Mouse (Mus musculus): ENCODE data around the gene Cyp46a1. TPM values are rescaled to one million over a fixed set of nuclear protein-coding genes. Genes with fewer than 3 reads are reported as not detected.

The Cyp46a1 gene
- total and polyA plus RNA-seq, 3 experiments, result not detected

DNA sequence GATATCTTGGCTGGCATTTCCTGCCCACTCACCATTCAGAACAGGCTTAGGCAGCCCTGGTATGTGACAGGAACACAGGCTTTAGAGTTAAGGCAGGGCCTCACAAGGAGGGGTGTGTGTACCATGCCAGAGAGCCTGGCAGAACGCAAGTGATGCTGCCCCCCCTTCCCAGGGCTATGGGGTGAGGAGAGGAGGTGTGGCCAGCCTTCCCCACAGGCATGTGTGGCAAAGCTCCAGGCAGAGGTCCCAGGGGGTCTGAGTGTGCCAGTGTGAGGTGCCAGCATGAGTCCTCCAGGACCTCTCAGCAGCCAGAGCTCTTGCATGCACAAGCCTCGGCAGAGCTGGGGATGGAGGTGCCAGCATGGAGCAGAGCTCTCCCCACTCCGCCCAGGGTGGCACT is 39.6 kb upstream of the Cyp46a1 start:
- Histone ChIP-seq H3K9ac (ENCODE audit: insufficient read depth, low read depth) (no peak overlapping the region), H3K4me3 (replicated peaks in 1 of 3; ENCODE audit: low read depth in 2 of 3, low read length in 2 of 3, poor library complexity in 1 of 3) (no peak overlapping the region), H3K9me3 (replicated peaks; ENCODE audit: low read length) (peaks cover 2% of the 10 kb centered on the region), H3K79me2 (replicated peaks; ENCODE audit: control insufficient read depth, extremely low read depth, insufficient read depth, poor library complexity, severe bottlenecking) (no peaks in the 10 kb centered on the region), H3K4me1 (ENCODE audit: control insufficient read depth in 1 of 2, insufficient read depth in 2 of 2) (peaks cover 0 to 16% of the 10 kb centered on the region in 2 experiments; a peak in 2 of 4 replicates), H3K4me2 (ENCODE audit: insufficient read depth, low read depth, poor library complexity, severe bottlenecking) (no peak overlapping the region), H3K27me3 (replicated peaks) (peaks cover 6% of the 10 kb centered on the region), H3K36me3 (replicated peaks in 1 of 2; ENCODE audit: control insufficient read depth in 1 of 2, insufficient read depth in 1 of 2, low read length in 1 of 2) (no peaks in the 10 kb centered on the region), H3K27ac (ENCODE audit: insufficient read depth, low read depth) (no peak overlapping the region)
- dilution Hi-C loops (cut with MboI; ENCODE audit: extremely low pct_ligation_motif_present, extremely low pct_unique_long_range_greater_than_20kb, low sequenced_read_pairs) (no loop called here), in situ Hi-C loops (cut with MboI; ENCODE audit: low pct_ligation_motif_present, low pct_unique_long_range_greater_than_20kb, low sequenced_read_pairs) (loop anchor here (5.0 kb wide), 1 partner anchor 77 kb away; no protein-coding TSS in a partner anchor)
- TF ChIP-seq RAD21 (IDR thresholded peaks at IDR 0.05; ENCODE audit: low read depth, low read length), result no peak
- TF ChIP-seq JUND (conservative IDR thresholded peaks at IDR 0.05; ENCODE audit: low read depth, low read length), result no peak
- no peak for TF ChIP-seq ZKSCAN1 (IDR thresholded peaks at IDR 0.05; ENCODE audit: borderline replicate concordance, low read depth, low read length)
- TF ChIP-seq KAT2A (IDR thresholded peaks at IDR 0.05; ENCODE audit: insufficient replicate concordance, low read length), result no peak
- TF ChIP-seq ZMIZ1 (IDR thresholded peaks at IDR 0.05; ENCODE audit: low read depth, low read length), result no peak
- no peak for TF ChIP-seq CHD2 (IDR thresholded peaks at IDR 0.05; ENCODE audit: low read length)
- TF ChIP-seq MEF2A (IDR thresholded peaks at IDR 0.05; ENCODE audit: borderline replicate concordance, low read depth, low read length), result no peak
- TF ChIP-seq MAFK (IDR thresholded peaks at IDR 0.05; ENCODE audit: insufficient replicate concordance, low read length), result no peak
- TF ChIP-seq EP300 (IDR thresholded peaks at IDR 0.05; ENCODE audit: low read length), result no peak
- no peak for TF ChIP-seq SIN3A (IDR thresholded peaks at IDR 0.05; ENCODE audit: low read length)
- TF ChIP-seq UBTF (IDR thresholded peaks at IDR 0.05; ENCODE audit: low read depth, low read length), result no peak
- no peak for TF ChIP-seq E2F4 (IDR thresholded peaks at IDR 0.05; ENCODE audit: insufficient replicate concordance, low read depth, low read length)
- no peak for TF ChIP-seq SMC3 (IDR thresholded peaks at IDR 0.05; ENCODE audit: low read depth, low read length)
- no peak for TF ChIP-seq MAZ (IDR thresholded peaks at IDR 0.05; ENCODE audit: low read depth, low read length)
- TF ChIP-seq ZNF384 (IDR thresholded peaks at IDR 0.05; ENCODE audit: low read depth, low read length), result no peak
- DNase-seq (ENCODE audit: extremely low read depth), result no peak

DNA sequence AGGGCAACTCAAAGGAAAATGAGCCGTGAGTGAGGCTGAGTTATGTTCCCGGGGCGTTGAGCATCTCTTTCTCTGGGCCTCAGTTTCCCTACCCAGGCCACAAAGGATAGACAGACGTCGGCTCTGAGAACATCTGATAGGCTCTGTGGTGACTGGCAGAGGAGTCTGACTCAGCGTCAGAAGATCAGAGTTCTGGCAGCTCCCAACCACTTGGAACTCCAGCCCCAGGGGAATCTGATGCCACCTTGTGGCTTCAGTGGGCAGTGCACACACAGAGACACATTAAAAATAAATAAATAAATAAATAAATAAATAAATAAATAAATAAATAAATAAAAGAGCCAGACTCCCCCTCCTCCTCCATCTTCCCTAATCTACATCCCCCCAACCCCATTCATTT is 37.1 kb upstream of the Cyp46a1 start:
- Histone ChIP-seq H3K79me2 (replicated peaks; ENCODE audit: control insufficient read depth, extremely low read depth, insufficient read depth, poor library complexity, severe bottlenecking) (no peaks in the 10 kb centered on the region), H3K4me2 (ENCODE audit: insufficient read depth, low read depth, poor library complexity, severe bottlenecking) (no peak overlapping the region), H3K36me3 (replicated peaks in 1 of 2; ENCODE audit: control insufficient read depth in 1 of 2, insufficient read depth in 1 of 2, low read length in 1 of 2) (no peaks in the 10 kb centered on the region), H3K4me3 (replicated peaks in 1 of 3; ENCODE audit: low read depth in 2 of 3, low read length in 2 of 3, poor library complexity in 1 of 3) (no peak overlapping the region), H3K9ac (ENCODE audit: insufficient read depth, low read depth) (no peak overlapping the region), H3K9me3 (replicated peaks; ENCODE audit: low read length) (peaks cover 2% of the 10 kb centered on the region), H3K4me1 (ENCODE audit: control insufficient read depth in 1 of 2, insufficient read depth in 2 of 2) (peaks cover 0 to 10% of the 10 kb centered on the region in 2 experiments; a peak in 2 of 4 replicates), H3K27me3 (replicated peaks) (no peaks in the 10 kb centered on the region), H3K27ac (ENCODE audit: insufficient read depth, low read depth) (no peak overlapping the region)
- no peak for DNase-seq (ENCODE audit: extremely low read depth)
- TF ChIP-seq SMC3 (IDR thresholded peaks at IDR 0.05; ENCODE audit: low read depth, low read length) (0 out of 2 replicates have a peak, but pooled peaks have one; percentile 13), TCF12 (IDR thresholded peaks at IDR 0.05; ENCODE audit: low read depth, low read length) (no peak), USF1 (IDR thresholded peaks at IDR 0.05; ENCODE audit: low read depth, low read length) (no peak), CTCF (conservative IDR thresholded peaks at IDR 0.05 in 1 of 2, IDR thresholded peaks at IDR 0.05 in 1 of 2; ENCODE audit: low read depth in 2 of 2, low read length in 2 of 2) (peak; percentile 10 to 39; a peak in 2 of 4 replicates)
- in situ Hi-C loops (cut with MboI; ENCODE audit: low pct_ligation_motif_present, low pct_unique_long_range_greater_than_20kb, low sequenced_read_pairs), result no loop called here
- dilution Hi-C loops (cut with MboI; ENCODE audit: extremely low pct_ligation_motif_present, extremely low pct_unique_long_range_greater_than_20kb, low sequenced_read_pairs), result no loop called here
